ENCODE assay signal across 16 mouse cellular contexts in genomic region chrX:164330766-164331165, GRCm38 (mm10).
"Had no signal": no experiment of that assay in that cellular context is flagged by ENCODE, and none has a peak within 500 bp of the region (broad histone marks: within the 10 kb centered on the region; RNA-seq: fewer than 3 reads in every experiment).

No protein-coding gene starts in this region.

- H3K36me3 ChIP-seq: neural tube, embryonic 12.5 days; neural tube, embryonic 13.5 days; neural tube, embryonic 15.5 days; stomach, embryonic 15.5 days had no signal

- H3K27ac ChIP-seq: neural tube, embryonic 12.5 days; neural tube, embryonic 13.5 days; neural tube, embryonic 15.5 days; stomach, embryonic 15.5 days had no signal

- H3K4me1 ChIP-seq: neural tube, embryonic 12.5 days; neural tube, embryonic 13.5 days; neural tube, embryonic 15.5 days; stomach, embryonic 15.5 days had no signal

- H3K4me2 ChIP-seq: neural tube, embryonic 12.5 days; neural tube, embryonic 13.5 days; neural tube, embryonic 15.5 days; stomach, embryonic 15.5 days had no signal

- H3K4me3 ChIP-seq: neural tube, embryonic 12.5 days; neural tube, embryonic 13.5 days; neural tube, embryonic 15.5 days; stomach, embryonic 15.5 days had no signal

- H3K27me3 ChIP-seq: neural tube, embryonic 12.5 days; neural tube, embryonic 13.5 days; neural tube, embryonic 15.5 days; stomach, embryonic 15.5 days had no signal

- H3K9ac ChIP-seq: neural tube, embryonic 12.5 days; neural tube, embryonic 13.5 days; neural tube, embryonic 15.5 days; stomach, embryonic 15.5 days had no signal

- DNase-seq: retina, postnatal 1 day; right cerebral cortex, adult 18-20 months; right cerebral cortex, postnatal 14 days; right cerebral cortex, postnatal 25 days; right cerebral cortex, postnatal 4 days; spleen, adult 18-20 months; thymus, adult 18-20 months; thymus, adult 2 months; thymus, postnatal 14 days; thymus, postnatal 25 days; thymus, postnatal 36 days; thymus, postnatal 4 days had no signal

- H3K9me3 ChIP-seq: neural tube, embryonic 12.5 days; neural tube, embryonic 13.5 days; neural tube, embryonic 15.5 days; stomach, embryonic 15.5 days had no signal
